Mouse (Mus musculus) embryo, embryonic 11.5 days (tissue): ENCODE data around the gene Rnaseh2a.
A peak's percentile ranks its signal among the peaks of the same experiment; 100 is the strongest.
"Not testable (repeated sequence)": the region's sequence is repeated elsewhere in the genome, so short reads cannot be mapped to it uniquely, and the experiment has no call there.

ENCODE experiments used
- DNase-seq: peaks from one replicate; pipeline ENCODE4 v3.0.0-alpha.2; 2012; ENCODE audit warnings: low read depth, low spot score

Rnaseh2a gene

DNA sequence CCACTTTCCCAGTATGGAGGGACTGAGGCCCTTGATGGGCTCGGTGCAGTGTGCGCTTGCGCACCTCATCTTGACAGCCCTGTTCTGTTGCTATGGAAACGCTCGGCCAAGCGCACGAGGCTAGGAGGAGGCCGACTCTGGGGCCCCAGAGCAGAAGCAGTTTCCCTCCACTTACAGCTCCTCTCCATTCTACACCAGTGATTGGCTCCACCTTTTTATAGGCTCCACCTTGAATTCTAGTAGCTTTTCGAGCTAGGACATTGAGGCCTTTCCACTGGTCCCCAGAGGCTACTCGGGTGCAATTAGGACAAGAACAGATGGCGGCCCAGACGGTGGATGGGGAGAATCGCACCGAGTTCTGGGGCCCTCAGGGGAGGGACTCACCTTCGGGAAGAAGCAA lies 34.7 kb downstream of the Rnaseh2a start:
- DNase-seq = peak; percentile 64

DNA sequence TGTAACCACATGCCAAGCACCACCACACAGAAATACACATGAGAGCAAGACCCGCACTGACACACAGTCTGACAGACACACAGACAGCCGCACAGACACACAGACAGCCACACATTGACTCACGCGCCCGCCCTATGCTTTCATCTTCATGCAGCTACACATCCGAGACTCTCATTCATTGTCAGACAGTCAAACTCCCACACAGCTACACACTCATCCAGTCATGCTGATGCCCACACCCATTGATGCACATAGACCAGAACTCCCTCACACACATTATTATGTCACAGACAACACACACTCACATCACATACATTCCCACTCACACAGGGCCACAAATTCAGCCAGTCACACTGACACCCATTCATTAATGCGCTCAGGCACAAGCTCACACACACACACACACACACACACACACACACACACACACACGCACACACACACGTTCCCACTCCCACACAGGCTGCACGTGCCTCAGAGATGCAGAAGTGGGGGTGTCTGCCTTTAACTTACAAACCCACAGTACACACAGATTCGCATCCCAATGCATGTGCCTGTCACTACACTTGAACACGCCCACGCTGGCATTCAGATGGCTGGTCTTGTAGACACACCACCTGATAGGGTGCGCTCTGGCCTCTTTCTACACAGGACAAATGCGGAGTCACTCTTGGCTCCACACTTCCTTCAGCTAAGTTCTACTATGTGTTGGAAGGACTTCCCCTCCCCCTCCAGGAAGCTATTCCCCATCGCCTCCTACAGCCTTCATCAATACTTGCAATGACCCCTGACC lies 35.6 kb downstream of the Rnaseh2a start:
- no peak for DNase-seq

DNA sequence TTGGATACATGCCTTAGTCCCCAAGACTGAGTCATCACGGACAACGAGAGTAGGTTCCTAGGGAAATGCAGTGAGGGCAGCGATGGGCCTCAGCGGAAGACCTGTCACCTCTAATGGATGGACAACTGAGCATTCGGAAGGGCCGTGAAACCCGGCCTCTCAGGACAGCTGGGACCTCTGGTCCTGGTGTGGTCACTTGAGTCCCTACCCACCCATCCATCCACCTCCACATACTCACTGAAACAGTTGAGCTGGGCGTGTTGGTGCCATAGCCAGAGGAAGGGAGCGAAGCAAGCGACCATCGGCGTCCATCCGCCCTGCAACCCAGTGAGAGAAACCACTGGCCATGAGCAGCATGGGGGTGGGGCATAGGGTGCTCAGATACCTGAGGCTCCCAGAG lies 39.0 kb downstream of the Rnaseh2a start:
- no peak for DNase-seq

DNA sequence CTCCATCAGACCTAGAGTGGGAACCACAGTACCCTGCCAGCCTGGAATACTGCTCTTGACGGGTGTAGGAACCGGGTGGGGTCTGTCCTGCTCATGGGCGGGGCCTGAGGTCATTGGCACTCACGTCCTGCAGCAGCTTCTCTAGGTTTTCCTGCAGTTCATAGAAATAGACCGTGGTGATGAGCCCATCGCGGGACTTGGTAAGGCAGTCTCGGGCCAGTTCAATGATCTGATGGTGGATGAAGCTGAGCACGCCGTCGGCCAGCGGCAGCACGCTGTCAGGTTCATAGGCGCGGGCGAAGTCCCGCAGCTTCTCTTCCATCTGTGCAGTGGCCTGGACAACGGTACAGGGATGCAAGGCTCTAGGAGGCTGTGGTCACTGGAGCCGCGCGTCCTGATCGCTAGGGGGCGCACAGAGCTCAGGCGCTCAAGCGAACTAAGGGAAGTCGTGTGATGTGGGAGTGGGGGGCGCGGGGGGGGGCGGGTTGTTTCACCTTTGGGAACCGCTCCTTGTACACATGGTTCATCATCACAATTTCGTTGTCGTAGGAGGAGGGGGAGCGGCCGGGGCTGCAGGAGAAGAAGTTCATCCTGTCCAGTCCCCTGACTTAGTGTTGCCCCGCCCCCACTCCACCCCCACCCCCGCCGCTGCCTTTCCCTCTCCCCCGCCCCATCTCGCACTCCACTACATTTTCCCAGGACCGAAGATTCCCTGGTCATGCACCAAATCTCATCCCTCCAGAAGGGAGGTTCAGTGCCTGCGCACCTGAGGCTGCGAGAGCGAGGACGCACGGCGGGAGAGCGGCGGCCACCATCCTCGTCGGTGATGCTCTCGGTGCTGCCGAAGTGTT lies 40.9 kb downstream of the Rnaseh2a start:
- no peak for DNase-seq

DNA sequence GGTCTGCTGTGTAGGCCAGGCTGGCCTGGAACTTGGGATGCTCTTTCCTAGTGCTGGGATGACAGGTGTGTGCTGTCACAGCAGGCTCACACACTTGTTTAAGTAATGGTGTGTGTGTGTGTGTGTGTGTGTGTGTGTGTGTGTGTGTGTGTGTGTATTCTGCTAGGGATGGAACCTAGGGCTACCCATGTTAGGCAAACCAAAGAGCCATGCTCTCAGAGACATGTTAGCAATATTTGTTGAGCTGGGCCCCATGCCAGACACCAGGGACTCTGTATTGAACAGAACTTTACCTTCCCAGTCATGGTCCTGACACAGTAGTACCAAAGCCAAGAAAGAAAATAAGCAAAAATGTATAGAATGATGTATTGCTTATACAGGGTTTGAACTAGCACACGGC lies 42.1 kb downstream of the Rnaseh2a start:
- DNase-seq = no peak

DNA sequence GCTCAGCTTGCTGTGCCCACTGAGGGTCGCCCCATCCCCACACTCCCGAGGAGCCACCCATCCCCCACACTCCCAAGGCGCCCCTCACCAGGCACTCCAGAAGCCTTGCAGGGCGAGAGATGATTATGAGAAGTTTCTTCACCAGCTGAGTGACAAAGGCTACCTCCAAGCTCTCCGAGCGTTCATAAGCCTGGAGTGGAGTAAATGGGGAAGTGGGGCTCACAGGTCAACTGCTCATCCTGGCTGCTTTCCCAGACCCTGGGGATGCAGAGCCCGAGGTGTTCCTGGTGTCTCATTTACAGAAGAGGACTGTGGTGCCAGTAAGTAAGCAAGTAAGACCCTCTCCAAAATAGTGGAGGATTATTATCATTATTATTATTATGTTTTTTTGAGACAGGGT lies 44.0 kb downstream of the Rnaseh2a start:
- no peak for DNase-seq

DNA sequence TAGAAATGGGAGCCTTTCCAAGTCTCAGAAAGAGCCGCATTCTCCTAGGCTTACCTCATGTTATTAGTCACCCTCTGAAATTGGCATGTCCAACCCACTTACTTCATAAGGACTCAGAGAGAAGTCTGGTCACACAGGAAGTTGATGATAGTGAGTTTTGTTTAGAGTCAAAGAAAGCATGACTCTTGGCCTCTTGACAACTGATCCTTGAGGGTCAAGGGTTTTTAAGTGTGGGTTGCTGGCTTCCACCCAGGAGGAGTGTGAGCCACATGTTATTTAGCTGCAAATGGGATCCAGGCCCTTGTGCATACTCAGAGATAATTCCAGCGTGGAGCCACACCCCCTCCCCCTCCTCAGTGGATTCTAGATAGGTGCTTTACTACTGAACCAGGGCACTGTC lies 48.0 kb downstream of the Rnaseh2a start:
- DNase-seq = no peak

DNA sequence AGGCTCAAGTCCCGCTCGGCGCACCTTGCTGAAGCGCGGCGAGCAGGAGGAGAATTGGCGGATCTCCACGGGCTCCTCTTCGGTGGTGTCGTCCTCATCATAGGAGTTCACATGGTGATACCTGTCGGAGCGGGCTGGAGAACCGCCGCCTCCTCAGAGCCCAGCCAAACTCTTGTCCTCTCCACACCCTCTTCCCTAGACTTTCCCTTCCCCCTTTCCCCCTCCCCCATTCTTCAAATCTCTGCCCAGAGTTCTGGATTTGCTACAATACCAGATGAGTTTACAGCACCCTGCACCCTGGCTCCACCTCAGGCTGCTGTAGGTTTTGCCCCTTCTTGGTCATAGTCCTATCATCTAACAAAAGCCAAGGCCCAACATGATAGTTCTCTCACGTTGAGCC lies 50.9 kb downstream of the Rnaseh2a start:
- DNase-seq = no peak

DNA sequence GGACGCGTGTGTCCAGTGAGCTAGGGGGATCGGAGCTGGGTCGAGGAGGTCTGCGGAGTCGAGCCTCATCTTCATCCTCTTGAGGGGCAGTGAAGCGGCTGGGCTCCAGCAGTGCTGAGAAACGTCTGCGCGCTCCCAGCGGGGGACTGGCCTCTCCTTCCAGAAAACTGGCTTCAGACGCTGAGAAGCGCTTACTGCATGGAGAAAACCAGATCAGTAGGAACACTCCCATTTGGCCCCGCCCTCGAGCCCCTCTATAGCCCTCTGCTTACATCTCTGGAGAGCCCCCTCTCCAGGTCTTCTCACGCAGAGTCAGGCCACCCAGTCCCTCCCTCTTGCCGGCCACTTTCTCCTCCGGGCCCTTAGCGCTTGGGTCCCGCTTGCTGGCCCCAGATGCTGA lies 51.8 kb downstream of the Rnaseh2a start:
- DNase-seq = no peak

DNA sequence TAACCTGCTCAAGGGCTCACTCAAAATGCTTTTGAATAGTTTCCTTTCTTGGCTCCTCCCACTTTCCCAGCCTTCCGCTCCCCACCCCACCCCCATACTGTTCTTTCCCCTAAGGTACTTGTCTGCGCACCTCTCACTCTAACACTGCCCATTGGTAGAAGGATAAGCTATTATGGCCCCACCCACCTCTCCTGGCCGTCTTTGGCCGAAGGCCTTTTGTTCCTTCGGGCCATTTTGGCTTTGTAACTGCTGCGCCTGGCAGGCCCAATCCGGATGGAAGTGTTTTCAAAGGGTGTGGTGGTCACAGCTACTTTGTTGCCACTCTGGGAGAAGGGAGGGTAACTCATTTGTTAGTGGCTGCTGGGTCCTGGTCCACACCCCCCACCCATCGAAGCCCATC lies 54.3 kb downstream of the Rnaseh2a start:
- no peak for DNase-seq

DNA sequence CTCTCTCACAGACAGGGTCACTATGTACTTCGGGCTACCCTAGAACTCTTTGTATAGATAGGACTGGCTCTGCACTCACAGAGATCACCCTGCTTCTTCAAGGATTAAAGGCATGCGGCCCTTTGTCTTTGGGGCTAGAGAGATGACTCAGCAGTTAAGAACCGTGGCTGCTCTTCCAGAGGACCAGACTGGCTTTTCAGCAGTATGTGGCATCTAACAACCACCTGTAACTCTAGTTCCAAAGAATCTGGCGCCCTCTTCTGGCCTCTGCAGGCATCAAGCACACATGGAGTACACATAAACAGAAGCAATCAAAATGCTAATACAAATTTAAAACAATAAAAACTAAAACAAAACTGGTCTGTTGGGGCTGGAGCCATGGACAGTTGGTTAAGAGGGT lies 55.6 kb downstream of the Rnaseh2a start:
- no peak for DNase-seq

DNA sequence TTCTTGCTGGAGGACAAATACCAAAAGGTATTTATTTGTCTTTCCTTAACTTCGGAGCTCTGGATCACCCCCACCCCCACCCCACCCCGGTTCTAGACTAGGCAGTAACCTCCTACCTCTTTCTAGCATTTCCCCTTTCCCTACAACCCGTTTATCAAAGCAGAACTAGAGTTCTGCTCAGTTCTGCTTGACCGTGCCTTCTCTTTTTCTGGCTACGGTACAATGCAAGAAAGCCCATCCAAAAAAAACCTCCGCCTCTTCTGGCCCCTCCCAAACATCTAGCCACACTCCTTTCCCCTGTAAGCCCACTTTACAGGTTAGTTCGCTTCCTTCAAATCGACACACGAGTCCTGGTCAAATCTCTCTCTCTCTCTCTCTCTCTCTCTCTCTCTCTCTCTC lies 56.1 kb downstream of the Rnaseh2a start:
- no peak for DNase-seq

DNA sequence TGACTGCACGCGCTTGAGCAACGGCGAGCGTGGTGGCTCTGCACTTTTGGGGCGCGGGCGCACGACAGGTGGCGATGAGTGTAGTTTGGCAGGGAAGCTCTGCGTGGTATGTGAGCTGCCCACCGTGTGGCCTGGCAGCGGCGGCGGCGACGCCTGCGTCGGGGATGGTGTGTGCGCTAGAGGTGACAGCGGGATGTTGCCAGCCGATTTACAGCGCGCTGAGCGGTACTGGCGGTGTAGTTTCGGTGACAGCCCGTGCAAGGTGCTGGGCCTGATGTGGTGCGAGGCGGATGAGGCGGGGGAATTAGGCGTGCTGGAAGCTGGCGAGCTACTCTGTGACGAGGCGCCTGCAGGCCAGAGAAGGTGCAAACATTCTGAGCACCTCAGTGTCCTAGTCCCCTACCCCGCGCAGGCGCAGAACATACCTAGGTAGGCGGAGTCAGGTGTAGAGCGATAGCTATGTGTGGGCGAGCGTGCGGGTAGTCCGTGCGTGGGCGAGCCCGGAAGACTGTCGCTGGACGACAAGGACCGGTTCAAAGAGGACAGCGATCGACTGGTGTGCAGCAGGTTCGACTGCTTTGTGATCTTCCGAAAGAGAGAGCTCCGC lies 56.6 kb downstream of the Rnaseh2a start:
- no peak for DNase-seq

DNA sequence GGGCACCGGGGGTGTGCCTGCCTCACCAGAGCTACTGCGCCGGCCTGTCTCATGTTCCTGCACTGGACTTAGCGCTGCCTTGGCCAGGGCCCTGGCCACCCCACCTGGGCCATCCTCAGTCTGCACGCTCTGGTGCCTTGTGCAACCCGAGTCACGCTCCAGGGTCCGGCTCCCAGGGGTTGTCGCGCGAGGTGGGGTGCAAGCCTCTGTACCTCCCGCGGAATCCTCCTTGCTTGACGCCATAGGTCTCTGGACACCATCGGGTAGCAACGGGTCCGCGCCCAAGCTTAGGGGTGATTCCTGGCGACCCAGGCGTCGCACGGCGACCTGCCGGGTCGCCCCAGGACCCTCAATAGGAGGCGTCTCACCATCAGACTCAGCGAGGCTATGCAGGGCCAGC lies 57.2 kb downstream of the Rnaseh2a start:
- DNase-seq = no peak

DNA sequence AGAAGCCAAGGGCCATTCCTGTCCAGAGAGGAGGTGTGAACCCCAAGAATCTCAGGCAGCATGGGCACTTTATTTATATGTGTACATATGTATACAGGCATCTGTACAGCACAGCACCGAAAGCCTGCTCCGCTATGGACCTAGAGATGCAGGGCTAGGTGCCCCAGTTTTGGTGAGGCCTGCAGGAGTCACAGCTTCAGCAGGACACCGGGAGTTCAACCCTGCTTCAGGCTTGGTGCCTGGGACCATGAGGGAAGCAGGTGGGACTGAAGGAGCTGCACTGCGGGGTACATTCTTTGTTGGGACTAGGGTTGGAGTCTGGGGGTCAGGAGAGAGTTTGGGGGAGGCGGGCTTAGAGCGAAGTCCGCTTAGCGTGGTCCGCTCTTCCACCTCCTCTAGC lies 57.7 kb downstream of the Rnaseh2a start:
- DNase-seq = no peak

DNA sequence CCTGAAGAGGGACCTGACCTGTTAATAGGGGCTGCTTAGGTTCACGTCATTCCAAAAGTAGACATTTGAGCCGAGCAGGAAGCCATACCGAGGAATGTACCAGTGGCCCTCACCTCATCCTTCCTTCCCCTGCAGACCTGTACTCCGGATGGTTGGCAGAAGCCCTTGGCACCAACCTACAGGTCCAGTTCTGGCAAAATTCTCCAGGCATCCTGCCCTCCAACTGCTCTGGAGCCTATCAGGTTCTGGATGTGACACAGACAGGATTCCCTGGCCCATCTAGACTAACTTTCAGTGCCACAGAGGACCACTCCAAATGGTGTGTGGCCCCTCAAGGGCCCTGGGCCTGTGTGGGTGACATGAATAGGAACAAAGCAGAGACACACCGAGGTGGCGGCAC lies 59.0 kb downstream of the Rnaseh2a start:
- DNase-seq = no peak

DNA sequence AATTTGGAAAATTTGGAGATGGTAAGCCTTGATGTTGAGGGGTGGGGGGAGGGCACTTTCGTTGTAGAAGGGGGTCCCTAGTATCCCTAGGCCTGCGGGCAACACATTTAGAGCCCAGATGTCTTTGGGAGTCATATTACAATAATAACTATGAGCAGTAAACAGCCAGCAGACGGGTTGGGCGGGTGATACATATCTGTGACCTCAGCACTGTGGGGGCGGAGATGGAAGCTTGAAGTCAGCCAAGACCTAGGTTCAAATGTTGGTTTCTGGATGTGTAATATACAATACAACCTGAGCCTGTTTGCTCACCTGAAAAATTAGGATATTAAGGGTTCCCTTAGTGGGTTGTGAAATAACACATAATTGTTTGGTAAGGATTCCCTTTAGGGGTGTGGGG lies 59.6 kb downstream of the Rnaseh2a start:
- DNase-seq = no peak

DNA sequence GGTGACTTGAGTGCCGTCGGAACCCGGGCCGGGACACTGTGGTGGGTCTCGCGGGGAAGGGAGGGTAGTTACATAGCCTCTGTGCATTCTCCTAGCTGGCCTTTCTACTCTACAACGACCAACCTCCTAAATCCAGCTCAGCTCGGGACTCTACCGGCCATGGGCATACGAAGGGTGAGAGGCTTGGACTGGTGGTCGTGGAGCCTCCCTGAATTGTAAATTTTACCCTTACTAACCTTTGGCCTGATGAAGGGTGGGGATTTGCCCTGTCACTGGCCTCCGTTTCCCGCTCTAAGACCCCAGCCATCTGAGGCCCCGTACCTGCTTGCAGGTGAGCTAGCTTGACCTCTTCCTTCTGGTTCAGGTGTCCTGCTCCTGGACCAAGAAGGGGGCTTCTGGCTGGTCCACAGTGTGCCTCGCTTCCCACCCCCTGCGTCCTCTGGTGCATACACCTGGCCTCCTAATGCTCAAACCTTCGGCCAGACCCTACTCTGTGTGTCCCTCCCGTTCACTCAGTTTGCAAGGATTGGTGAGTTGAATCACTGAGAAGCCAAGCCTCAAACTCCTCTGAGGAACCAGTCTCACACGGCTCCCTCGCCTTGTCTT lies 60.3 kb downstream of the Rnaseh2a start:
- no peak for DNase-seq

DNA sequence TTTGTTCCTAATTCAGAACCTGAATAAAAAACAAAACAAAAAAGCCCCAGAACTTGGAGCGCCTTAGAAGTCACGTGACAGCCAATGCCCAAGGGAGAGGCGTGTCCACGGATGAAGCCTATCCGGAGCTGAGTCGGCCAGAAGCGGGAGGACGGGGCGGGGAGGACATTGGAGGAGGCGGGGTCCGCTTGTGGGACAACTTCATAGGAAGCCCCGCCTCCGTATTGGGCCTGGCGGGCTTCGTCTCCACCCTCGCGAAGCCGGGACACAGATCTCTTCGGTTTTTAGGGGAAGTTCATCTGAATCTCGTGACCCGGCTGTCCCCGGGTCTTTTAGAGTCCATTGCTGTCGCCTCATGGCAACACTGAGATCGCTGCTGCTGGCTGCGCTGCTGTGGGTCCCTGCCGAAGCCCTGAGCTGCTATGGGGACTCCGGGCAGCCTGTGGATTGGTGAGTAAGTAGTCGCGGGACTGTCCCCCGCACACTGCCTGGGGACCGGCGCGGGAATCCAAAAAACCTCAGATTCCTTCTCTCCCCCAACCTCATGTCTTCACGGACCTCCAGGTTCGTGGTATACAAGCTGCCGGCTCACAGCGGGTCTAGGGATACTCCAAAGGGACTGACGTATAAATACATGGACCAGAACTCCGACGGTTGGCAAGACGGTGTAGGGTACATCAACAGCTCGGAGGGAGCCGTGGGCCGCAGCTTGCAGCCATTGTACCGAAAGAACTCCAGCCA lies 61.0 kb downstream of the Rnaseh2a start, which contains the start of gene Dnase2a:
Gene Dnase2a, plus strand, starts transcription at position 140 of the 741 bp plus-strand sequence.
- peak; percentile 97 for DNase-seq

DNA sequence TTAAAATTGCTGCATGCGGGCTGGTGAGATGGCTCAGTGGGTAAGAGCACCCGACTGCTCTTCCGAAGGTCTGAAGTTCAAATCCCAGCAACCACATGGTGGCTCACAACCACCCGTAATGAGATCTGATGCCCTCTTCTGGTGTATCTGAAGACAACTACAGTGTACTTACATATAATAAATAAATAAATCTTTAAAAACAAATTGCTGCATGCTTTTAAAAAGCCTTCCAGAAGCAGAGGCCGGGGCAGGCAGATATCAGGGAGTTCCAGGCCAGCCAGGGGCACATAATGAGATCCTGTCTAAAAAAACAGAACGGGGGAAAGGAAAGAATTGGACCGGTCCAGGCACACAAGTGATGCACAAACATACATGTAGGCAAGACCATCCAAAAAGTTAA lies 61.6 kb downstream of the Rnaseh2a start:
- not testable (repeated sequence) for DNase-seq

DNA sequence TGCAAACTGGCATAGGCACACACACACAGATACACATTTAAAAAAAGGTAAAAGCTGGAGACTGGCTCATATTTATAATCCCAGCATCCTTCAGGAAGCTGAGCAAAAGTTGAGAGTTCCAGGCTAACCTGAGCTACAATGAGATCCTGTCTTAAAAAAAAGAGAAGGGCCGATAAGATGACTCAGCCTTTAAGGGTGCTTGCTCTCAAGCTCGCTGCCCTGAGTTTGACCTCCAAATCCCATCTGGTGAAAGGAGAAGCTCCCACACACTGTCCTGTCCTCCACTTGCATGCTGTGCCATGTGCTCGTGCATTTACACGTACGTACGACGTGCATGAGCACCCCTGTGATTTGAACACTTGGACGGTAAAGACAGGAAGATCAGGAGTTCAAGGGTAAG lies 62.1 kb downstream of the Rnaseh2a start:
- DNase-seq = no peak
